Mouse (Mus musculus) large intestine, adult 2 months (tissue): ENCODE measurements around the gene Guk1. TPM values are rescaled to one million over a fixed set of nuclear protein-coding genes. Genes with fewer than 3 reads are reported as not detected.
"Not testable (repeated sequence)": the region's sequence is repeated elsewhere in the genome, so short reads cannot be mapped to it uniquely, and the experiment has no call there.

Experiments
- DNase-seq: peaks from one replicate; pipeline ENCODE4 v3.0.0-alpha.2; 2012; ENCODE audit warnings: low read depth, low spot score
- WGBS: fragments of 180-500 bp; shearing (Covaris S2); methylation state at CpG from one replicate; pipeline ENCODE4 v1.1.7; 2018; 5-methylcytosine and 5-hydroxymethylcytosine counted together
- polyA plus RNA-seq: library from polyadenylated mRNA; depleted of rRNA; stranded (reverse); fragments of >200 nt; gene quantifications from 2 replicates; pipeline ENCODE4 v1.2.3, GENCODE M21; 2012

Guk1 gene
- polyA plus RNA-seq, 1 experiment: 143 TPM

DNA sequence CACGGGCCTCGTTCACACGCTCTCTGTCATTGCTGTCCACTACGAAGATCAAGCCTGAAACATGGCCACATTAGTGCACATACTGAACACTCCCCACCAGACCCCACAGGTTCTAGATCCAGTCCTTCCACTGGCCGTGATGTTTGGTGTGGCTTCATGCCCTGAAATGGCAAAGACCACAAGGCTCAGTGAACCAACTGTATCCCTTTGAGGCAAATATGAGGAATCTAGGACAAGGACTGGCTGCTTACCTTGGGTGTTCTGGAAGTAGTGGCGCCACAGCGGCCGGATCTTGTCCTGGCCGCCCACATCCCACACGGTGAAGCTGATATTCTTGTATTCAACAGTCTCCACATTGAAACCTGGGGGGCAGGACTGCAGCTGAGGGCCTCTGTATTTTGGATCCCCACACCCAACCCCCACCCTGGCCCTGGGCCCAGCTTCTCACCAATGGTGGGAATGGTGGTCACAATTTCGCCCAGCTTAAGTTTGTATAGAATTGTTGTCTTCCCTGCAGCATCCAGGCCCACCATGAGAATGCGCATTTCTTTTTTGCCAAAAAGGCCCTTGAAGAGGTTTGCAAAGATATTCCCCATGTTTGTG, 21.0 kb upstream of the Guk1 start:
- 86% methylated on average over 12 of the region's 12 CpGs for WGBS
- DNase-seq: no peak

DNA sequence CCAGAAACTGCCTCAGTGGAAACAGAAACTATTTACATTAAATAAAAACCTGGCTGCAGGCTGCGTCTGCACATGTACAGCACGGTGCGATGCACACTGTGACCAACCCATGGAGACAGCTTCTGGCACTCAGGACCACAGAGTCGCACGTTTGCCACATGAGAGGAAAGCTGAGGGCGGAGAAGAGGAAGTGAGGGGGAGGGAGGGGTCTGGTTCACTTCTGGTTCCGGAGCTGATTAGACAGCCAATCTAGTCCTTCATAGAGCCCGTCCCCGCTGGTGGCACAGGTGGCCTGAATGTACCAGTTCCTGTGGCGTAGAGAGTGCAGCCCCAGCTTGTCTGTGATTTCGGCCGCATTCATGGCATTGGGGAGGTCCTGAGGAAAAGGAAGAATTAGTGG, 20.3 kb upstream of the Guk1 start:
- WGBS: 68% methylated on average over 12 of the region's 12 CpGs
- DNase-seq: not testable (repeated sequence)

DNA sequence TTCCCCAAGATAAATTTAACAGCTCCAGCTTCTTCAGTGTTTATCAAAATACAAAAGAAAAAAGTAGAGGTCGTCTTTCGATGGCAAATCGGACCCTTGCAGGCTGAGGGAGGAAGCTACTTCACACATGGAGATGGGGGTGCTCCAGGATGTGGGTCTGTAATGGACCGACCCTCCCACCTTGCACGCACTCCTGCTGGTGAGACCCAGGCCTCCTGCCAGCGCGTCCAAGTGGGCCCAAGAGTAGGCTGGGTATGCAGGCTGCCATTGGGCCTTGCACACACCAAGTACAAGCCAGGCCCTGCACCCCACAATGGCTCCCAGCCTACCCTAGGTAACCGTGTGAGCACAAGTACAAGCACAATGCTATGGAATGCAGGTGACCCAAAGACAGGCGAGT, 19.5 kb upstream of the Guk1 start:
- WGBS: 86% methylated on average over 9 of the region's 9 CpGs
- not testable (repeated sequence) for DNase-seq

DNA sequence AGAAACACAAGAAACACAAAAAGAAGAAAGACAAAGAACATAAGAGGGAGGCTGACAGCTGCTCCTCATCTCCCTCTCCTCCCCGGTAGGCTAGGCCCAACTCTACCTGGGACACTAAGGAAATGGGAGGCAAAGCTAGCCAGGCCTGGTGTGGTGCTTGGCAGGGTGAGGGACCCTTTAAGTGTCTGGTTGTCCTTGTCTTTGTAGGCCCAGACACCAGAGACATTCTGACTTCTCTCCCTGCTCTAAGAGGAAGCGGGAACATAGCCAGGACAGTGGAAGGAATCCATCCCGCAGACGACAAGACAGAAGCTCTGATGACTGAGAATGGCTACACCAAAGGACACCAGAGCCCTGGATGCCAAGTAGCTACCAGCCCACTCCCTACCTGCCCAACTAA, 18.0 kb upstream of the Guk1 start:
- 72% methylated on average over 4 of the region's 4 CpGs for WGBS
- no peak for DNase-seq

DNA sequence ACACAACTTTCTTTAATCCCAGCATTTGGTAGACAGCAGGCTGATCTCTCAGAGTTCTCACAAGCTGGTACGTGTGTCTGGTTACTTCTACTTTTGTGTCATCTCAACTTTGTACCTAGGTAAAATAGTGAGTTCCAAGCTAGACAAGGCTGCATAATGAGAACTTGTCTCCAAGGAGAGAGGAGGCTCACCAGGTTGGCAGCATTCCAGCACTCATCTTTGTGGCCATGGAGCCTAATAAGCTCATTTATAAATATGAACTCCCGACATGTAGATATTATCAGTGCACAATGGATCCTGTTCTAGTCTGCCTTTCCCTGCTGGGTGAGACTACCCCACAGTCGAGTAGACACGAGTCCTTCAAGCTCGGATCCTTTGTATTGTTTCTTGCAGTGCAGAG, 17.6 kb upstream of the Guk1 start:
- DNase-seq: no peak
- WGBS: 55% methylated on average over 5 of the region's 5 CpGs

DNA sequence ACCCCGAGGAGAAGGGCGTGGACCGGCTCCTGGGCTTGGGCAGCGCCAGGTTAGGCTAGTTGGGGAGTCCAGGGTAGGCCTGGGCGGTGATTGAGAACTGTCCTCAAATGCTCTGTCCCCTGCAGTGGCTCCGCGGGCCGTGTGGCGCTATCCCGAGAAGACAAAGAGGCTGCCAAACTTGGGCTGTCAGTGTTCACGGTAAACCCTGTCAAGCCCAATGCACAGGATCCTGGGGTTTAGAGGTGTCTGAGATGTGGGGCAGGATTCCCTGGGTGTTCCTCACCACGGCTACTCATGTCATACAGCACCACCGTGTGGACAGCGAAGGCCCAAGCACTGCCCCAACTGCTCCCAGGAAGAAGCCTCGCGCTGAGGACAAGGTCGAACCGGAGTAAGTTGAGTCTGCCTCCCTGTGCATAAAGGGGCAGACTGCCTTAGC, 17.0 kb upstream of the Guk1 start:
- 7% methylated on average over 18 of the region's 18 CpGs for WGBS

DNA sequence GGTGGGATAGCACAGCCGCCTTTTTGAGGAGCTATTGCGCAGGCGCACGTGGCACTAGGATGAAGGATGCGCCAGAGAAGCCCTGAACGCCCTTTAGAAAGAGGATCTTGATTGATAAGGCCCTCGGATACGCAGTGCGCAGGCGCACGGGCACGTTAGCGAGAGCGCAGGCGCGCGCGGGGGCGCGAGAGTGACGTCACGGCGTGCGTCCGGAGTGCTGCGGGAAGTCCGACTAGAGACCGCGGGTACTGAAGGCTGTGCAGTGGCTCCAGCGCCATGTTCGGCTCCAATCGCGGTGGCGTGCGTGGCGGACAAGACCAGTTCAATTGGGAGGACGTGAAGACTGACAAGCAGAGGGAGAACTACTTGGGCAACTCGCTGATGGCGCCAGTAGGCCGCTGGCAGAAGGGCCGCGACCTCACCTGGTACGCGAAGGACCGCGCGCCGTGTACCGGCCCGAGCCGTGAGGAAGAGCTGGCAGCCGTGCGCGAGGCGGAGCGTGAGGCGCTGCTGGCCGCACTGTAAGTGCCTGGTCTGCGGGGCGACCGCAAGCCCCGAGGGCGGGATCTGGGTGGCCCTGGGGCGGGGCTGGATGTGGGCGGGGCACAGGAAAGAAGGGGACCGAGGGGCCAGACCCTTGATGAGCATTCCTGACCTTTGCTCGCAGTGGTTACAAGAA, 16.3 kb upstream of the Guk1 start, which contains the start of gene 2310033P09Rik:
Gene 2310033P09Rik, plus strand, starts transcription at position 169 of the 679 bp plus-strand sequence.
- DNase-seq: no peak

More for the DNA sequence above, 17.0 kb upstream of the Guk1 start:
- DNase-seq: no peak

DNA sequence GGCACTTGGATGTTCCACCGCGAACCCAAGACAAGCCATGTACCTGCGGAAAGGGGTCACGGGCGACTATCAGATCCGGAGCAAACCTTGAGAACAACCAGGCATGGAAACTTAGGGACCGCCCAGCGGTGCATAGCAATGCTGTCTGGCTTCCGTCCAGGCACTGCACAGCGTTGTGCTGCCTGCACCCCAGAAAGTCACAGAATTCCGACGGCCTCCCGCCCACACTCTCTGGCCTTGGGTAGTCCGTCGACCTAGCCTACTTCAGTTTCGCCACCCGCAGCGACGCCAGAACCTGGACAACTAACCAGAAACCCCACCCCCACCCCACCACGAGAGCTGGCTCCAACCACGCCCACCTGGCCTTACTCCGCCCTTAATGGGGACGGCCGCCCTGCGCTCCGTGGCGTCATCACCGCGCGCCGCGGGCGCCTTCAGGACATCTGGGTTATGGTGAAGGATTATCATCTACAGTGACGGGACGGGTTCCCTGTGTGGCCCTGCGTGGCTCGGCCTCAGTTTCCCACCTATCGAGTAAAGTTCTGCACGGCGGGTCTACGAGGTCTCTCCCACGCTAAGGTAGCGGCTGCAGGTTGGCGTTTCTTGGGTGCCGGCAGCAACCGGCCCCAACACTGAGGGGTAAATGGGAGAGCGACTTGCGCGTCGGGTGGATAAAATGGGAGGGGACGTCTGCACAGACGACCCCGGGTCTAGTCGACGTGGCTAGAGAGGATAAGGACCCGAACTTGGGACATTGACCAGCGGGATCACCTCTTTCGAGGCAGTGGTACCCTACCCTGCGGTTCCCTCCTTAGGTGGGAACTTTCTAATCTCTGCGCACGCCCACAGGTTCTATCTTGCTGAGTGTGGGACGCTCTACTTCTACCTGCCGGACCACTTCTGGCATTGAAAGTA, 10.3 kb upstream of the Guk1 start, which contains the start of gene Mrpl55:
Gene Mrpl55, plus strand, starts transcription at position 406 of the 915 bp plus-strand sequence.
- DNase-seq: peak; percentile 85
- WGBS: under 1% methylated on average over 63 of the region's 63 CpGs

More for the DNA sequence above, 16.3 kb upstream of the Guk1 start, which contains the start of gene 2310033P09Rik:
- under 1% methylated on average over 67 of the region's 67 CpGs for WGBS

DNA sequence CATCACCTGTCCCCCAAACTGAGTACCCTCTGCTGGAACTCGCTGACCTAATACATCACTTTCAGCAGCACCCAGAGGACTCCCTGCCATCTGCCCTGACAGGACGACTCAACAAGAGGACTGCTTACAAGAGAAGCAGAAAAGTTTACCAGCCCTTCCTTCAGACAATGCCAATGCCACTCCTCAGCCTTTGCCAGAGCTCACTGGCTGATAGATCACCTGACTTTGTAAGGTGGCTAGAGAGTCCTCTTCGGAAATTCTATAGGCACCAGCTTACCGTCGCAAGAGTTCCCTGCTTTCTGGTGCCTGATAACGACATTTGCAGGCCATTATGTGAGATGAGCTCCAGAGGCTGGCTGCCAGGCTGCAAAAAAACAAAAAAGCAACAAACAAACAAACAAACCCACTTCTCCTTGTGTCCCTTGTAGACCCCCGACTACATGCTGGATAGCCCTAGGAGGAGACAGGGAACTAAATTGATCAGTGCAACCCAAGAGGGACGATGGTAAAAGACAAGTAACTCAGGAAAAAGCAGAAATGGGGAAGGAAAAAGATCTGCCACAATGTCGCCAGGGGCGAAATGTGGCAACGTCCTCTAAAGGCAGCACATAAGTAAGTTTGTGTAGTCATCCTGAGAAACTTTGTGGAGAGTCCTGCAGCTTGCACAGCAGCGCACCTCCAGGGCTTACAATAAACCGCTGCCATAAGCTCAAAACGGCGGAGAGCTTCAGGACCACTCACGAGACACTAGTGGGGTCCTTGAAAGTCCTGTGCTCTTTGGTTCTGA, 9.4 kb upstream of the Guk1 start:
- no peak for DNase-seq
- WGBS: 22% methylated on average over 16 of the region's 16 CpGs

DNA sequence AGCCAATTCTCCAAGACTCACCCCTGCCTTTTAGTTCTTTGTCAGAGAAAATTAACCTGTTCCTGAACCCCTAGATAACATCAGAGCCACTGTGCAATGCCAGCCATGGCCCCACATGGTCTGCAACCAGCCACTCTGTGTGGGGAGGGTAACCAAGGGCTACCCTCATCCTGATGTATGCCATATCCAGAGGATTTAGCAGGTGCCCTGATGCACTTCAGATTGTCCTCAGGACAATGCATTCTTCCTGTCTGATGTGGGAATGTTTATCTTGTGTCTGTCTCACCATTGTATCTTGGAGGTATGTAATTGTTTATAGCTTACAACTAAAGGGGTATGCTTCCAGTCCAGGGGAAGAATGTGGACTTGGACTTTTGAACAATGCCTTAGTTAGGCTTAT, 4.2 kb upstream of the Guk1 start:
- no peak for DNase-seq

DNA sequence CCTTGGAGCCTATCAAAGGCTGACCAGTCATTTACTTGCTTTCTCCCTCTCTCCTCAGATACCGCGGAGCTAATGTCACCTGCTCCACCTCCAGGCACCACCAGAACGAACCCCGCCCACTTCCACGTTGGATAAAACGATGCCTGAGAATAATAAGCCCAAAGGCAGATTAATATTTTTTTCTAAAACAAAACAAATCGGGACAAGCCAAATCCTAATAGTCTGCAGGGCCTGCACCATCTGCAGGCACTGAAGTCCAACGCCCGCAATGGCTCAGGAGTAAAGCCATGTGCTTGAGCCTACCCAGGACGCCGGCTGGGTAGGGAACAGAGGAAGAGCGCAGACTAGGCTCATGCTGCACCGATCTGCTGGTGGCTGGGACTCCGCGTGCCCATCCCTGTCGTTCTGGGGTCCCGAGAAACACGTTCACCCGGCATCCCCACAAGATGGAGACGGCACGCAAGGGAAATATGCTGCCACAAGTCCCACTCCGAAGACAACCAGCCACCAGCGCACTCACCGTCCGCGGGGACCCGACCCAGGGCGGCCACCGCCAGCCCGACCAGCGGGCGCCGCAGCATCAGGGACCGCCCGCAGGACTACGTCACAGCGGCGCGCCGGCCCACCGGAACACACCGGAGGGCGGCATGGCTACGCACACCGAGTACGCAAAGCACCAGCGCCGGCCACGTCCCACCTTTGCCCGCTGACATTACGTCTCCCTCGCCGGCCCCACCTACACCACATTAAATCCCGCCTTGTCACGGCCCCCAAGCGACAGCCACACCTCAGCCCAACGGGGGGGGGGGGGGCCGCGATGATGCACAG, 567 bp downstream of the Guk1 start:
- WGBS: under 1% methylated on average over 59 of the region's 59 CpGs
- no peak for DNase-seq

DNA sequence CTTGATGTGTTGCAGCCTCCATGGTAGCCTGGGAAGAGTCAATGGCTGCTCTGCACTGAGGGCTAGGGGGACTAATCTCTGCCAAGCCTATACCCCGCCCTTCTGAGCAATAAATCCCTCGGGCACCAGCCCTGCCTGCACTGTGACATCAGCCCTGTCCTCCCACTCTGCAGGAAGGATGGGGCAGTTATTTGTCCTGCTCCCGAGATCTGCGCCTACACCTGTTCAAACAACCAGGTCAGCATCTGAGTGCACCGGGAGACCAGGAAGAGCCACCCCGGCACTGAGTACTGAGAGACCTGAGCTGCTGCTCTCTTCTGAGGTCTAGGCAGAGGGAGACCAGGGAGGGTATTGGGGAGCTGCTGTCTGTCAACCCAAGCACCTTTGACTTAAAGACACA, 4.3 kb downstream of the Guk1 start:
- 23% methylated on average over 6 of the region's 6 CpGs for WGBS

DNA sequence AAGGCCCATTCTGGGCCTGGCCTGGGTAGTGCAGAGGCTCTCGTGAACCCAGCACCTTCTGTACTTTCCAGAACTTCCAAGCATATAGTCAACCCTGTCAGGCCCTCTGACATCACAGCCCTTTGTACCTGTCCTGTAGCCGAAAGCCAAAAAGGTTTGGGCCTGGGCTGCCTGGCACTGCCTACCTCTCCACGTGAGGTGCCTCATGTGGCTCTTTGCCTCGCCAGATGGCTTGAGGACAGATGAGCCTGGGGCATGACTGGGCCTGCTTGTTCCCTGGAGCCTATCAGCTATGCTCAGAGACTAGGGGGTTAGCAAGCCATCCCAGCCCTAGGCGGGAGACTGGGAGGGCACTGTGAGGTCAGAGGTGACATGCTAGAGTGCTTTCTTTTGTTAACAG, 6.5 kb downstream of the Guk1 start:
- DNase-seq: no peak
- 95% methylated on average over 5 of the region's 5 CpGs for WGBS

More for the DNA sequence above, 4.3 kb downstream of the Guk1 start:
- DNase-seq: no peak

DNA sequence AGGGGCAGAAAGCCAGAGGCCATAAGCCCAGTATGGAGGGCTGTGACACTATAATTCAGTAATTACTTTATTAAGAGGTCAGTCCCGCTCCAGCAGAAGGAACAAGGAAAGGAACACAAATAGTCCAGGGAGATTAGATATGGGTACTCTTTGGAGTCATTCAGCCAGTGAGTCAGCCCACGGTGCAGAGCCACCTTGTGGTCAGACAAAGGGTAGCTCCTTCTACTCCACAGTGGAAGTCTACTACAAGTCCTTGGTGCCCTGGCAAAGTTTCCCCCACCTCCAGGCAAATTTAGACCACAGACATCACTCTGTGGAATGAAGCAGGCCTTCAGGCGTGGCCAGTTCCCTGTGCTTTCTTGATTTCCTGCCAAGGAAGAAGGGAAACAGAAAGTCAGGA, 8.2 kb downstream of the Guk1 start:
- DNase-seq: no peak

DNA sequence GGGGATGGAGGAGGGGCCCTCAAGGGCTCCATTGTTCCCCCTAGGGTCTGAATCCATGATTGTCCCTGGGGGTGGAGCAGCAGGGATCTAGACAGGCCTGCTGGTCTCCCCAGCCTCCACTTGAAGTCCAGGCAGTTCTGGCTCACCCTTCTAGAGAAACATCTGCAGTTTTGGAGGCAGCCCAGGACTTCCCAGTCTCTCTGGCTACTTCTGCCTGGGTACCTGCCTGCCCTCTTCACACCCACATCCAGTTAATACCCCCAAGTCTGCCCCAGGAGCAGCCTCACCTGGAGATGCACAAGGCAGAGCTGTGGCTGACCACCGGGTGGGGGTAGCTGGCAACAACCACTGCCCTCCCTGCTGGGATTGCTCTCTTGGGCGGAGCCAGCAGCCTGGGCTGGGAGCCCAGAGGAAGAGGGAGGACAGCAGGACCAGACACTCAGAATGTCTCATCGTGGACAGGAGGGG, 9.1 kb downstream of the Guk1 start, which contains the start of gene Gjc2:
Gene Gjc2, minus strand, starts transcription at position 350 of the 468 bp plus-strand sequence.
- 27% methylated on average over 3 of the region's 3 CpGs for WGBS
- DNase-seq: no peak

More for the DNA sequence above, 8.2 kb downstream of the Guk1 start:
- WGBS: 5% methylated on average over 3 of the region's 3 CpGs

DNA sequence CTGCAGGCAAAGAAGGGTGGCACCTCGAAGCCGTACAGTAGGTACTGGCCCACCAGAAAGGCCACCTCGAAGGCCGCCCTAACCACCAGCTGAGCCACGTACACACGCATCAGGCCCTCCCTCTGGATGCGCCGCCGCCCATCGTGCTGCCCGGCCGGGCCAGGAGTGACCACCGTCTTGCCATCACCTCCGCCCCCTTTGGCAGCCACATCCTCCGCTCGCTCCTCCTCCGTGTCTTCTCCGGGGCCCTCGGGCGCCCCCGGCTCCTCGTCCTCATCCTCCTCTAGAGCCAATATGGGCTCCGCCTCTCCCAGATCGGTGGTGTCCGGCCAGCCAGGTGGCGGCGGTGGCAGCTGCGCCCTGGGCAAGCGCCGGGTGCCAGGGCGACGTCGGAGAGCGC, 15.1 kb downstream of the Guk1 start:
- DNase-seq: no peak
- 13% methylated on average over 34 of the region's 34 CpGs for WGBS

DNA sequence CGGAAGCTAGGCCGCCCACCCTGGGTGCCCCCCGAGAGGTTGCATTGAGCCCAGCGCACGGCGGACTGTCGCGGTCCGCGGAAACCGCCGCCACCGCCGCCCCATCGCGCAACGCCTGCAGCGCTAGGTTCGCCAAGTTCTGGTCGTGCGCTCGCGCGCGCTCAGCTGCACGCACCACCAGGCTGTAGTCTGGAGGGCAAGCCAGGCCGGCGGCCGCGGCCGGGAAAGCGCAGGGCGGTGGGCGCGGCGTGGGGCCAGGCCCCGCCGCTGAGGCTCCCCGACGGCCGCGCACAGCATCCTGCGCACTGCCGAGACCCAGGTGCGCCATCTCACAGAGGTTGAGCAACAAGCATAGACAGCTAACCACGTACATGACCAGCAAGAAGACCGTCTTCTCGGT, 15.5 kb downstream of the Guk1 start:
- DNase-seq: no peak
- 10% methylated on average over 48 of the region's 48 CpGs for WGBS

DNA sequence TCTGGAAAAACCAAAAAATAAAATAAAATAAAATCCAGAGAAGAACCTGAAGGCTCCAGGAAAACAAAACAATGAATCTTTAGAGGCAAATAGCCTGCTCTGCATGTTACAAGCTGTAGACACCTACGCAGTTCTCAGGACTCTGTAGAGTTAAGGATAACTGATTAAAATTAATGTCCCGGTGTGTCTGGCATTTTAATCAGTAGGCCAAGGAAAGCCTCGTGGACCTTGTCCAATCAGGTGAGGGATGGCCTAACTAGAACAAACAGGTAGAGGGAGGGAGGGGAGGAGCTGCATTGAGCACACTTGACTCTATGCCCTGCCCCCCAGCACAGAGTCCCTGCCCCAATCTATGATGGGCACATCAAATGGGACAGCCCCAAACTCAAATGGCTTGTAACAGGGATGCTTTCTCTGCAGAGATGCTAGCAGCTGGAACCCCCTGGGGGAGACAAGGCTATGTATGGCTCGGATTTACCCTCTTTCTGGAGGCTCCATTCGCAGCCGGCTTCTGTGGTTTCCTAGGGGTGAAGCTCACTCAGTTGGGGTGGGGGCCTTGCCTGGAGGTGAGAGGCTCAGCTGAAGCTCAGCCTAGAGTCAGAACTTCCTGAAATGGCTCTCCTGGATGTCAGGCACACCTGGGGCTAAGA, 17.7 kb downstream of the Guk1 start:
- 63% methylated on average over 6 of the region's 6 CpGs for WGBS
- DNase-seq: no peak
